Mouse (Mus musculus) ES-E14 (cell line): Measurements from ENCODE around the gene Plch2. TPM values are rescaled to one million over a fixed set of nuclear protein-coding genes. Genes with fewer than 3 reads are reported as not detected.

Experiments used
- DNase-seq: peaks from one replicate; pipeline ENCODE4 v3.0.0-alpha.2; 2013; ENCODE audit warnings: low read depth, low spot score
- H3K27ac ChIP-seq: 2 replicates; pipeline ENCODE4 v1.5.1; 2012; ENCODE audit warnings: low read depth, mild to moderate bottlenecking, low read length, moderate library complexity, mixed read lengths; ENCODE audit not compliant: poor library complexity, insufficient read depth, severe bottlenecking
- H3K36me3 ChIP-seq: 2 replicates; pipeline ENCODE4 v1.6.1; 2012; ENCODE audit warnings: mild to moderate bottlenecking, low read length, moderate library complexity, mixed read lengths; ENCODE audit not compliant: control insufficient read depth, poor library complexity, insufficient read depth, severe bottlenecking
- H3K4me1 ChIP-seq, 2 experiments: fragments of 150-350 bp in 1 of 2; sonication (generic) in 1 of 2; 2 replicates each; pipeline ENCODE4 v1.6.1; 2012; ENCODE audit warnings: low read length in 2 of 2, mild to moderate bottlenecking in 1 of 2, mixed read lengths in 1 of 2; ENCODE audit not compliant: control insufficient read depth in 2 of 2, insufficient read depth in 2 of 2, poor library complexity in 1 of 2
- H3K4me3 ChIP-seq, 2 experiments: fragments of 150-350 bp in 1 of 2; sonication (generic) in 1 of 2; 2 replicates each; pipeline ENCODE4 v1.5.1; 2012; ENCODE audit warnings: low read length in 2 of 2, low read depth in 1 of 2, mild to moderate bottlenecking in 1 of 2, mixed read lengths in 1 of 2; ENCODE audit not compliant: insufficient read depth in 1 of 2, poor library complexity in 1 of 2, severe bottlenecking in 1 of 2
- H3K9ac ChIP-seq: 2 replicates; pipeline ENCODE4 v1.6.1; 2012; ENCODE audit warnings: low read depth, mild to moderate bottlenecking, low read length, mixed read lengths; ENCODE audit not compliant: poor library complexity, insufficient read depth, severe bottlenecking
- H3K9me3 ChIP-seq: fragments of 150-350 bp; sonication (generic); 2 replicates; pipeline ENCODE4 v1.6.1; 2012; ENCODE audit warnings: low read depth, mild to moderate bottlenecking, low read length; ENCODE audit not compliant: control insufficient read depth, insufficient read depth
- CHD2 ChIP-seq: IDR thresholded peaks from 2 replicates; pipeline ENCODE4 v1.6.1; 2014; ENCODE audit warnings: mild to moderate bottlenecking, low read depth, low read length, inconsistent platforms
- HCFC1 ChIP-seq: IDR thresholded peaks from 2 replicates; pipeline ENCODE4 v1.6.1; 2012; ENCODE audit warnings: low read length, inconsistent platforms, borderline replicate concordance; ENCODE audit not compliant: insufficient read depth
- MAFK ChIP-seq: IDR thresholded peaks from 2 replicates; pipeline ENCODE4 v1.6.1; 2014; ENCODE audit warnings: mild to moderate bottlenecking, low read depth, low read length, inconsistent platforms; ENCODE audit not compliant: insufficient read depth
- ZC3H11A ChIP-seq: IDR thresholded peaks from 2 replicates; pipeline ENCODE4 v1.6.1; 2012; ENCODE audit warnings: low read depth, mild to moderate bottlenecking, inconsistent platforms, low read length, borderline replicate concordance
- ZNF384 ChIP-seq: IDR thresholded peaks from 2 replicates; pipeline ENCODE4 v1.6.1; 2012; ENCODE audit warnings: low read depth, low read length, inconsistent platforms
- in situ Hi-C, 2 experiments: fragments of 600-800 bp; cut with MboI; formaldehyde crosslinking; loops; one replicate each; pipeline ENCODE4 v1.15.1; 2025; ENCODE audit warnings: low sequenced_read_pairs in 2 of 2, inconsistent platforms in 1 of 2; ENCODE audit not compliant: unreplicated experiment in 2 of 2
- total RNA-seq: library from RNA; depleted of rRNA; stranded (reverse); fragments of 300-350 nt; gene quantifications from 2 replicates; pipeline ENCODE4 v1.2.3, GENCODE M21; 2012

Gene Plch2
- total RNA-seq, 1 experiment: 0.94 TPM

DNA sequence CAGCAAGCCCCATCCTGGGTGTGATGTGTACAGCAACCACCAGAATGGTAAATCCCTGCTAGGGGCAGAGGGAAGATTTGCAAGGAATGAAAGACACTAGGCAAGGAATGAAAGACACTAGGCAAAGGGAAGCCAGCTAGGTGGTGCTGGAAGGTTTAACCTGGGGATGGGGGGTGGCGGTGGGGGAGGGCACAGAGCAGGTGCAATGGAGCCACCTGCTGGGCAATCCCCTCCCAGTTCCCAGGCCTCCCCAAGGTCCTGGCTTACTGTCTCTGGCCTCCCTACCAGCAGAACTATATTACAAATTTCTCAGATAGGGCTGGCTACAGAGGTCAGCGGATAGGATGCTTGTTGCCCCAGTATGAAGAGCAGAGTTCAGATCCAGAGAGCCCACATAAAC, 7.9 kb upstream of the Plch2 start:
- no peak for DNase-seq
- Histone ChIP-seq H3K4me1 (peaks cover 0 to 9% of the 10 kb centered on the region in 2 experiments; a peak in 2 of 4 replicates), H3K27ac (no peak overlapping the region), H3K4me3 (no peak overlapping the region), H3K36me3 (peaks cover 11% of the 10 kb centered on the region; the same call in 1 of the 2 replicates), H3K9ac (no peak overlapping the region), H3K9me3 (no peaks in the 10 kb centered on the region)
- in situ Hi-C loops: loop anchor here in 1 of 2 experiments (10.0 kb wide), 1 partner anchor 180 kb away; no protein-coding TSS in a partner anchor
- TF ChIP-seq CHD2 (no peak), HCFC1 (no peak), ZC3H11A (no peak)

GRCm38 (mm10) chr4:155063895-155064294, 7.3 kb upstream of the Plch2 start:
- no peak for TF ChIP-seq MAFK
- no peak for TF ChIP-seq ZC3H11A
- no peak for TF ChIP-seq ZNF384
- TF ChIP-seq HCFC1: no peak
- no peak for DNase-seq
- Histone ChIP-seq H3K4me3 (no peak overlapping the region), H3K27ac (no peak overlapping the region), H3K4me1 (peaks cover 0 to 8% of the 10 kb centered on the region in 2 experiments; a peak in 2 of 4 replicates), H3K36me3 (peaks cover 6% of the 10 kb centered on the region; the same call in 1 of the 2 replicates), H3K9ac (no peak overlapping the region), H3K9me3 (no peaks in the 10 kb centered on the region)
- in situ Hi-C loops: loop anchor here in 1 of 2 experiments (10.0 kb wide), 1 partner anchor 179 kb away; no protein-coding TSS in a partner anchor

DNA sequence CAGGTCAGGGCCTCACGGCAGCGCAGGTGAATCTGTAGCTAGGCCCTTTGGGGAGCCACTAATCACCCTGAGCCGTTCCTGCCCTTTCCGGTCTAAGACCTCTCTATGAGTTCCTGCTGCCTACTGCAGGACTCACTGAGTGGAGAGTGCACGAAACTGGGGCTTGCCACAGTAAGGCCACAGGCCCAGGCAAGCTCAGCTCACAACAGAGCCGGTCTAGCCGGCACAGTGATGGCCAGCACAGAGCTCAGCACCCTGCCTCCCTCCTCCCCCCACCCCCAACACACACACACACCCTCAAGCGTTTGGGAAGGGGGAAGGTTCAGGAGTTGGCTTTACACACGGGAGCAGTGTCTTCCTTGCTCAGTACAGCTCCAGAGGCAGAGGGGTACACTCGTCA, 1.7 kb upstream of the Plch2 start:
- H3K36me3 ChIP-seq: no peaks in the 10 kb centered on the region
- 0 out of 2 replicates have a peak overlapping the region, but pooled peaks have one; percentile 1 for H3K9ac ChIP-seq
- no peak overlapping the region; the same call in 1 of the 2 replicates for H3K27ac ChIP-seq
- no peaks in the 10 kb centered on the region for H3K9me3 ChIP-seq
- H3K4me1 ChIP-seq: peaks cover 0 to 17% of the 10 kb centered on the region in 2 experiments; a peak in 1 of 4 replicates
- DNase-seq: no peak
- H3K4me3 ChIP-seq: no peak overlapping the region
- in situ Hi-C loops: no loop called here
- no peak for TF ChIP-seq ZC3H11A

DNA sequence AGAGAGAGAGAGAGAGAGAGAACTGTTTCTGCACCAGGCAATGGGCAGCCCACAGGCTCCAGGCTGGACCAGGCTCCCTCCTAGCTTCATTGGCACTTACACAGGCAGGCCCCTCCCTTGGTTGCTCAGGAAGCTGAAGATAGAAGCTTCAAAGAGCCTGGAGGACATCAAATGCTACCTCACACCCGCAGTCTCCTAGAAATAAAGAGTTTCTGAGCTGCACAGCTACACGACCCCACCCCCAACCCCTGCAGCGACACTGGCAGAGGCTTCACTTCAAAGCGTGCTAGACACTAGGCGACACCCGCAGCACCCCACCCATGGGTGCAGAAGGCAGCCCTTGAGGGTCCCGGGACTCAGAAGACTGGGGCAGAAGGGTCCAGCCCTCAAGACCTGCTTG, 6.5 kb downstream of the Plch2 start:
- no peak for DNase-seq
- Histone ChIP-seq H3K4me3 (no peak overlapping the region), H3K9ac (no peak overlapping the region), H3K4me1 (peaks cover 0 to 2% of the 10 kb centered on the region in 2 experiments; a peak in 1 of 4 replicates), H3K9me3 (no peaks in the 10 kb centered on the region), H3K36me3 (no peaks in the 10 kb centered on the region), H3K27ac (no peak overlapping the region)
- TF ChIP-seq ZNF384 (no peak), ZC3H11A (no peak), HCFC1 (no peak), CHD2 (no peak), MAFK (no peak)
- in situ Hi-C loops: no loop called here

DNA sequence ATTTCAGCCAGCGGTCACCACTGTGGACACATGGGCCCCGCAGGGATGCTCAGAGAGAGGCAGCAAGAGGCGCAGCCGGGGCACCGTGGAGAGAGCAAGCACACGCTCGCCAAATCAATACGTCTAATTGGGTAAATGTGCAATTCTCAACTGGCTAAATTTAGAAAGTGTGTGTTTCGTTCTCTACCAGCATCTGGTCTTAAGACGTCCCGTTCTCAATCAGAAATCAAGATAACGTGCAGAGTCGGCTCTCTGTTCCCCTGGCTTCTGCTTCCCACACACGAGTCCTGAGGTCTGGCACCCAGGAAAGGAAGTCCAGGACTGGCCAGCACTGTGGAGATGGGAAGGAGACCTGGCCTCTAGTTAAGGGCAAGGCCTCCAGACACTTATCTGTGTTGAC, 9.9 kb downstream of the Plch2 start:
- in situ Hi-C loops: no loop called here
- Histone ChIP-seq H3K9ac (no peak overlapping the region), H3K27ac (no peak overlapping the region), H3K4me3 (no peak overlapping the region), H3K9me3 (no peaks in the 10 kb centered on the region), H3K36me3 (no peaks in the 10 kb centered on the region), H3K4me1 (no peaks in the 10 kb centered on the region)
- no peak for DNase-seq
- TF ChIP-seq MAFK: no peak
- TF ChIP-seq HCFC1: no peak
- TF ChIP-seq ZNF384: no peak
- TF ChIP-seq CHD2: no peak
- TF ChIP-seq ZC3H11A: no peak
